Mouse (Mus musculus) pancreas, adult 10 weeks (tissue): ENCODE measurements around the gene Cyb561d1. TPM values are rescaled to one million over a fixed set of nuclear protein-coding genes. Genes with fewer than 3 reads are reported as not detected.

ENCODE experiments used
- polyA plus RNA-seq: library from polyadenylated mRNA; stranded (reverse); fragments of 350-450 nt; fragmentation: Illumina TruSeq; extraction: RNeasy Lipid Tissue Mini Kit (QIAGEN cat#74804); gene quantifications from one replicate; pipeline ENCODE4 v1.2.3, GENCODE M21; 2015; ENCODE audit warnings: low read depth, low replicate concordance; ENCODE audit not compliant: insufficient read depth

The Cyb561d1 gene
- 2.6 TPM for polyA plus RNA-seq

DNA sequence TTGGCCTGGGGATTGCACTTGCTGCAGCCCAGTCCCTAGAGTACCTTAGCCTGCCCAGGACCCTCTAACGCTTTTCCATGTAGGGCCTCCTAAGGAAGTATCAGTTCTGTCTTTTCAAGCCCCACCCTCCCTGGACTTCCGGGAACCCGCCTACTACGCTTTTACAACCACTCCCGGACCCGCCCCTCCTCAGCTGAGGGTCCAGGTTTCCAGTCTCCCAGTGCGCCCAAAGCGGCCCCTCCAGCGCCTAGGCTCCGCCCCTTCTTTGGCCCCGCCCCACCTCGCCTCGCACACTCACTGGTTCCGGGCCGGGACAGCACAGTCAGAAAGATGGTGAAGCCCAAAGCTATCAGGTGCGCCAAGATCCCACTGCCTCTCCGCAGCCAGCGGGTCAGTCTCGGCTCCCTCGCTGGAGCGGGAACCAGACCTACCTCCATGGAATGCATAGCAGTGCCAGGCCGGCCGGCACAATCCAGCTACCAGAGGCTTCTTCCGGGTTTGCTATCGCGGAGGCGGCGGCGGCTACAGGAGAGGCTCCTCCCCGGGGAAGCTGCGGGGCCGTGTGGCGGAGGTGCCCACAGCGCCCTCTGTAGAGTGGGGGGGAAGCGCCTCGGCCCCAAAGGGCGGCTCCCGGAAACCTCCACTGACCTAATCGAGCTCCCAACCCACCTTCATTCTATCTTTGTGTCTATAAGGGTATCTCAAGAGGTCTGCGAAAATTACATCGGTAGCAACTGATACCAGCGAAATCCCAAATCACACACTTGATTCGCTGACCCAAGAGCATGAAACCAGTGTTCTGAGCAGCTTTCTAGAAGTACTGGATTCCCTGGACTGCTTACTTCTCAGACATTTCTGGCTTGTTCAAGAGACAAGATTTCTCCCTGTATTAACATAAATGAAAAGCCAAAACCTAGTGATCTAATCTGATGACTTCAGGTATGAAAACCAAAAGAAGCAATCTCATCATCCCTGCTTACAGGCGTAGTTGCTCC is at the start of gene Cyb561d1:
Cyb561d1 (minus strand) TSS at position 884 of the 995 bp plus-strand sequence.

DNA sequence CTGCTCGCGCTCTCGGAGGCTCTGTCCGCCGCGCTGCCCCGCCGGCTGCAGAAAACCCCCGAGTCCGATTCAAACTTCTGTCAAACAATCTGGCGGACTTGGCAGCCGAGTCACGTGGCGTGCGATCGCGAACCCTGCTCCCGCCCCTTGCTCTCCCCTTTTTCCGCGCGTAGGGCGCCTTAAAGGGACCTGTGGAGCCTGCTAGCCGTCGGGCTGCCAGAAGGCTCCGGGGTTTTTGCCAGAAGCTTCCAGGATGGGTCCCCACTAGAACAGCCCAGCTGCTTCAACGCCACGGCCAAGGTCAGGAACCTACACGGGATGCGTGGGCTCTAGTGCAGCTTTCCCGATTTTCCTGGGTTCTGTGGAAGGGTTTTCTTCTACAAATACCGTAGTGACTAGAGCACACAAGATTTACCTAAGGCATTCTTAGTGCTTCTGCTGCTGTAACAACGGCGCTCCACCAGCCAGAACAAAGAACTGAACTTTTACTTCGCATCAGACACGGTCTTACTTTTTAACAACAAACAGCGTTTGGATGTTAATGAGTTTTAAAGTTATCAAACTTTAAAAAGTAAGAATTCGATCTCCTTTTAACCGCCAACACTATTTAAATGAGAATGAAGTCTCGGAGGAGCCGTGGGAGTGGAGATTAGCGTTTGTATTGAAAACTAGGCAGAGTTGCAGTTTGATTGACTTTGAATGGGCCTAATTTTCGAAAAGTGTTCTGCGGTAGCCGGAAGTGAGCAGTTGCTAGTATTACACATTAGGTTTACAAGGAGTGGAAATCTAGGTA is 25.7 kb upstream of the Cyb561d1 start, which contains the start of gene Sypl2:
Sypl2 (minus strand) TSS at position 91 of the 793 bp plus-strand sequence.

DNA sequence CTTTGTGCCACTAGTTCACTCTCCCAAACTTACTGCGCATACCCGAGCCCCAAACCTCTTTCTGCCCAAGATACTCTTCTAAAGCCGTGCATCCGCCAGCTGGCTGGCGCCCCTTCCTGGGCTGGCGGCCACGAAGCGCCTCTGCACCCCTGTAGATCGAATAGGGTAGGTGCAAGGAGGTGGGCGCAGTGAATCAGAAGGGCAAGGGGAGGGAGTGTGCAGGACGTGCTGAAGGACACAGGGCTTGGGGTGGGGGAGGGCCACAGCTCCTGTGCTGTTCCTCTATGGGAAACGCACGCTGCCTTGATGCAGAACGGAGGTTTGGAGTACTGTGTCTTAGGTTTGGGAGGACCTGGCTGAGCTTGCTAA is 9.7 kb upstream of the Cyb561d1 start, which contains the start of gene Atxn7l2:
Atxn7l2 (minus strand) TSS at position 164 of the 369 bp plus-strand sequence.

DNA sequence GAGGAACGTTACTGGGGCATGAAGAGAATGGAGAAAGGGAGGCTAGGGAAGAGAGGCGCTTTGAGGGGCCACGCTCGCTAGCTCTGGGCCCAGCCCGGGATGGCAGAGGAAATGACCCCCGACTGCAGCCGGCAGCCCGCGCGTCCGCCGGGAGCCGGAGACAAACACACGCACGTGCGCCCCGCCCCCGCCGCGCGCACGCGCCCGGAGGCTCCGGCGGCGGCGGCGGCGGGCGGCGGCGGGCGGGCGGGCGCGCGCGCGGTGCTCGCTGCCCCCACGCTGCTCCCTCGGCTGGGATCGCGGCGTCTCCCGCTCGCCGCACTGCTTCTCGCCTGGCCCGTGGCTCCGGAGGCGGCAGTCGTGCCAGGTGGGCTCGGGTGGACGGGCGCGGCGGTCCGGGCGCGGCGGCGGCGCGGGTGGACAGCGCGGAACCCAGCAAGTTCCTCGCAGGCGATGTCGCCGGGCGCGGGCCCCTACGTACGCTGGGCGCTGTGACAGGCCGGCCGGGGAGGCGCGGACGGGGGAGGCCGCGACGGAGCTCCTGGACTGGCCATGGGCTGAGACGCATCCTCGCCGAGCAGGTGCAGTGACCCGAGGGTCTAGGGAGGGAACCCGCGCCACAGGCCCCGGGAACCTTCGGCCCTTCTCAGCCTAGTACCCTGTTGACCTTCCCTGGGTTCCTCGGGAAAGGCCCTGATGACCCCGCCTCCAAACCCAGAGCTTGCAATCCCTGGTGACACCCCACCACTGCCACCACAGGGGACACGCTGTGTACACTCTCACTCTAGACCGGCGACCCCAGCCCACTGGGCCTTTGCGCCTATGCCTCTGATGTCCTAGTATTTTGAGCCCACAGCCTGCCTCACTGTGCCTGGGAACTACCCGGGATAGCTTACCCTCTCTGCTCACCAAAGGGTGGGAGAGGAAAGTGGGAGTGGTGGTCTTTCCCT is 14.6 kb downstream of the Cyb561d1 start, which contains the start of gene Amigo1:
Amigo1 (plus strand) TSS at position 238 of the 950 bp plus-strand sequence.

DNA sequence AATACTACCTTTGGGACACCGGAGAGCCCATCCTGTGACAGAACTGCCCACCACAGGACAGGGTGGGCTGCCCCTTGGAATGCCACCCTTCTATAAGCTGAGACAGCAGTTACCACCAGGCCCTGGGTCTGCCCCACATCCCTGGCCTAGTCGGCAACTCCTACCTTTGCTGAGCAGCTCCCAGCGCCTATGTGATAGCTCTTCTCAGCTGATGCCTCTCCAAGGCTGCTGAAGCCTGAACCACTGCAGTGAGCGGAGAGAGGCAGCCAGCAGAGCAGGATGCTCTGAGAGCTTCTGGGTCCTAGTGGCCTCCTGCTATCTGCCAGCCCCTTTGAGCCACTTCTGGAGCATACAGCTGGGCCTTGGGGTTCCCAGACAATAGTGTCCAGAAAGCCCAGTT is 46.4 kb downstream of the Cyb561d1 start, which contains the start of gene Gpr61:
Gpr61 (minus strand) TSS at position 227 of the 400 bp plus-strand sequence.

Other genes starting within 250 kb of the Cyb561d1 start
- gene Gstm3, start 231.9 kb downstream of the Cyb561d1 start, polyA plus RNA-seq, result not detected
- 106 TPM for gene Gstm2, start 214.8 kb downstream of the Cyb561d1 start, polyA plus RNA-seq
- gene Gstm1, start 183.2 kb downstream of the Cyb561d1 start, polyA plus RNA-seq, result 199 TPM
- gene Gstm4, start 156.3 kb downstream of the Cyb561d1 start, polyA plus RNA-seq, result 3.2 TPM
- gene Ampd2, start 114.6 kb downstream of the Cyb561d1 start, polyA plus RNA-seq, result 39.0 TPM
- gene Gnat2, start 108.4 kb downstream of the Cyb561d1 start, polyA plus RNA-seq, result 4.3 TPM
- 15.9 TPM for gene Gnai3, start 55.1 kb downstream of the Cyb561d1 start, polyA plus RNA-seq
- gene Gpr61, start 46.3 kb downstream of the Cyb561d1 start, polyA plus RNA-seq, result not detected
- 5.3 TPM for gene Amigo1, start 14.9 kb downstream of the Cyb561d1 start, polyA plus RNA-seq
- gene Atxn7l2, start 9.7 kb upstream of the Cyb561d1 start, polyA plus RNA-seq, result 5.2 TPM
- gene Sypl2, start 25.4 kb upstream of the Cyb561d1 start, polyA plus RNA-seq, result 0.87 TPM
- 19.0 TPM for gene Psma5, start 55.7 kb upstream of the Cyb561d1 start, polyA plus RNA-seq
- 8.2 TPM for gene Sort1, start 82.9 kb upstream of the Cyb561d1 start, polyA plus RNA-seq
- not detected for gene Mybphl, start 163.7 kb upstream of the Cyb561d1 start, polyA plus RNA-seq
- gene Psrc1, start 182.6 kb upstream of the Cyb561d1 start, polyA plus RNA-seq, result 0.50 TPM
- gene Celsr2, start 214.3 kb upstream of the Cyb561d1 start, polyA plus RNA-seq, result 6.2 TPM
- 25.2 TPM for gene Sars, start 244.0 kb upstream of the Cyb561d1 start, polyA plus RNA-seq